Mouse (Mus musculus) olfactory bulb, adult 2 months (tissue): ENCODE measurements around the gene Asic2.

Experiments
- CTCF ChIP-seq: fragments of 200-500 bp; IDR thresholded peaks from 2 replicates; pipeline ENCODE4 v1.5.1; 2012; ENCODE audit warnings: low read depth, mild to moderate bottlenecking, low read length, moderate library complexity; ENCODE audit not compliant: insufficient read depth
- POLR2A ChIP-seq: fragments of 200-500 bp; IDR thresholded peaks from 2 replicates; pipeline ENCODE4 v1.6.1; 2012; ENCODE audit warnings: mild to moderate bottlenecking, low read depth, low read length, moderate library complexity; ENCODE audit not compliant: insufficient read depth

DNA sequence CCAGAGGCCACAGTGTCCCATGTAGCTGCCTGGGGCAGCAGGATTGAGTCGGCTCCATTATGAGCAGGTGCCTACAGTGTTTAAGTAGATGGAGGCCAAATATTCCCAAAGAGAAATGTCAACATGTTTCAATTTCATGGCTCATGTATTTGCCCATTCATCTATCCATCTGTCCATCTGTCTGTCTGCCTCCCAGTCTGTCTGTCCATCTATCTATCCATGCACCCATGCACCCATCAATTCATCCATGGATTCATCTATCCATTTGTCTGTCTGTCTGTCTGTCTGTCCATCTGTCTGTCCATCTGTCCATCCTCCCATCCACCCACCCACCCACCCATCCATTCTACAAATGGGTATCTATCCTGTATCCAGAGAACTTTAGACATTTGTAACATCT, 861.3 kb downstream of the Asic2 start:
- TF ChIP-seq POLR2A (no peak), CTCF (no peak)
